Mouse (Mus musculus): ENCODE results near the gene Rab2b. TPM values are rescaled to one million over a fixed set of nuclear protein-coding genes. Genes with fewer than 3 reads are reported as not detected.

Rab2b gene
- polyA plus RNA-seq, 1 experiment from 2014 or later: 24.8 TPM

DNA sequence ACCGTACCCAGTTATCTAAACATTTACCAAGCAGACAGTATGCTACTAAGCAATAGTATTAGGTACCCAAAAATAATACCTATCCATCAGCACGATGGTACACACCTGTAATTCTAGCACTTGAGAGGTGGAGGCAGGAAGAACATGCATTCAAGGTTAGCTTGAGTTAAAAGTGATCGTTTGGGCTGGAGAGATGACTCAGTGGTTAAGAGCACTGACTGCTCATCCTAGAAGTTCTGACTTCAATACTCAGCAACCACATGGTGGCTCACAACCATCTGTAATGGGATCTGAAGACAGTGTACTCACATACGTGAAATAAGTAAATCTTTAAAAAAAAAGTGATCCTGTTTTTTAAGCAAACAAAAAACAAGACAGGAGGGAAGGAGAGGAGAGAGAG, 33.2 kb downstream of the Rab2b start:
- Histone ChIP-seq H3K27me3 (ENCODE audit: control insufficient read depth, insufficient read depth, low read length) (no peaks in the 10 kb centered on the region), H3K4me3 (ENCODE audit: low read depth, low read length) (no peak overlapping the region), H3K4me2 (ENCODE audit: low read depth, severe bottlenecking) (no peak overlapping the region), H3K36me3 (ENCODE audit: control insufficient read depth, insufficient read depth, low read length) (no peaks in the 10 kb centered on the region), H3K27ac (replicated peaks; ENCODE audit: low read depth, low read length) (no peak overlapping the region), H3K9me3 (ENCODE audit: control insufficient read depth, low read length) (no peaks in the 10 kb centered on the region), H3K4me1 (ENCODE audit: control insufficient read depth, insufficient read depth, low read length) (no peaks in the 10 kb centered on the region), H3K9ac (ENCODE audit: low read length) (no peak overlapping the region)
- no peak for DNase-seq (ENCODE audit: low spot score)
- 79% methylated on average over 4 of the region's 4 CpGs for WGBS
- ATAC-seq (ENCODE audit: insufficient number of reproducible peaks, low FRiP score, low TSS enrichment, low read depth): no peak

- H3K9ac ChIP-seq (ENCODE audit: low read length): peak overlapping the region; percentile 71
- H3K9me3 ChIP-seq (ENCODE audit: control insufficient read depth, low read length): no peaks in the 10 kb centered on the region
- peak overlapping the region; percentile 72 for H3K4me2 ChIP-seq (ENCODE audit: low read depth, severe bottlenecking)
- DNase-seq (ENCODE audit: low spot score): no peak
- H3K27me3 ChIP-seq (ENCODE audit: control insufficient read depth, insufficient read depth, low read length): no peaks in the 10 kb centered on the region
- WGBS: 10% methylated on average over 7 of the region's 7 CpGs
- H3K4me1 ChIP-seq (ENCODE audit: control insufficient read depth, insufficient read depth, low read length): no peaks in the 10 kb centered on the region
- no peaks in the 10 kb centered on the region for H3K36me3 ChIP-seq (ENCODE audit: control insufficient read depth, insufficient read depth, low read length)
- H3K27ac ChIP-seq (replicated peaks; ENCODE audit: low read depth, low read length): no peak overlapping the region
- peak overlapping the region; percentile 79 for H3K4me3 ChIP-seq (ENCODE audit: low read depth, low read length)
- ATAC-seq (ENCODE audit: insufficient number of reproducible peaks, low FRiP score, low TSS enrichment, low read depth): peak; percentile 81
Observed at GRCm38 (mm10) chr14:52244690-52245042, 34.7 kb downstream of the Rab2b start.

DNA sequence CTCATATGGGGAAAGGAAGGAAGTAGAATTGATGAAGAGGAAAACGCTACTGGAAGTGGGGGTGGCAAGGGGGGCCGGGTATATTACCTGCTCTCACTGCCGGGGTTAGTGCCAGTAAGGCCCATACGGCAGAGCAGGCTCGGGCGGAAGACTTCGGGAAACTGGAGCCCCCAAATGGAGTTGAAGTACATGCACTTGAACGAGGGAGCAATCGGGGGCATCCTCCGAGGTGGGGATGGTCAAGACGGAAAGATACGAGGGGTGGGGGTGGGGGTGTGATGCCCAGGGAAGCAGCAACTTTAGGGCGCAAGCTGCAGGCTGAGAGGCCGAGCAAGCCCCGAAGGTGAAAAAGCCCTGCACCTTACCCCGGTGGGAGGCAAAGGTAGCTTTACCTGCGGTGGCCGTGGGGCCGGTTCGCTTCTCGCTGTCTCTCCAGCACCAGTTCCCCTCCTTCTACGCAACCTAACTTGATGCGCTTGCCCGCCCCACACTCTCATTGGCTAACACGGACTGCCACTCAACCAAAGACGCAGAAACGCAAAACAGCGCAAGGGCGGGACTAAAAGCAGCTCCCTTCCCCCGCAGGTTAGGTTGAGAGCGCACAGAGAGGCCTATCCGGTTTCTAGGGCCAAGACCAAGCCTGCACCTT, 35.2 kb downstream of the Rab2b start:
- Histone ChIP-seq H3K4me1 (ENCODE audit: control insufficient read depth, insufficient read depth, low read length) (no peaks in the 10 kb centered on the region), H3K4me2 (ENCODE audit: low read depth, severe bottlenecking) (peak overlapping the region; percentile 72), H3K27me3 (ENCODE audit: control insufficient read depth, insufficient read depth, low read length) (no peaks in the 10 kb centered on the region), H3K27ac (replicated peaks; ENCODE audit: low read depth, low read length) (no peak overlapping the region), H3K36me3 (ENCODE audit: control insufficient read depth, insufficient read depth, low read length) (no peaks in the 10 kb centered on the region), H3K4me3 (ENCODE audit: low read depth, low read length) (peak overlapping the region; percentile 79), H3K9ac (ENCODE audit: low read length) (peak overlapping the region; percentile 71), H3K9me3 (ENCODE audit: control insufficient read depth, low read length) (no peaks in the 10 kb centered on the region)
- DNase-seq (ENCODE audit: low spot score) (peak; percentile 99), ATAC-seq (ENCODE audit: insufficient number of reproducible peaks, low FRiP score, low TSS enrichment, low read depth) (peak; percentile 98)
- under 1% methylated on average over 32 of the region's 32 CpGs for WGBS

DNA sequence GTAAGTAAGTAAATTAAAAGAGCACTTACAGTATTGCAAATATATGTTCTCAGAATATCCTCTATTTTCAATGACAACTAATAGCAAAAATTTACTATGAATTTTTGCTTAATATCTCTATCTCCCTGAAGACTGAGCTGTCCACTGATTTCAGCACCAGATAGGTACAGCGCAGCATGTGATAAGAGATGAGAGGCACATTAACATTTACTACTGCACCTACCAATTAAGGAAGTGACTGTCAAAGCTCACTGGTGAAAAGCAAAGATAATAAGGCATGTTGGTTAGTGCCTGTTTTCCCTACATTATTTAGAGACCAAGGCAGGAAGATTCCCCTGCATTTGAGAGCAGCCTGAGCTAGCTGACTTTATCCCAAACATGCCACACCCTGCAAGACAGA, 43.1 kb downstream of the Rab2b start:
- ATAC-seq (ENCODE audit: insufficient number of reproducible peaks, low FRiP score, low TSS enrichment, low read depth): no peak
- H3K9me3 ChIP-seq (ENCODE audit: control insufficient read depth, low read length): no peaks in the 10 kb centered on the region
- no peak overlapping the region for H3K4me3 ChIP-seq (ENCODE audit: low read depth, low read length)
- no peak overlapping the region for H3K27ac ChIP-seq (replicated peaks; ENCODE audit: low read depth, low read length)
- H3K4me2 ChIP-seq (ENCODE audit: low read depth, severe bottlenecking): no peak overlapping the region
- no peak for DNase-seq (ENCODE audit: low spot score)
- no peak overlapping the region for H3K9ac ChIP-seq (ENCODE audit: low read length)
- H3K27me3 ChIP-seq (ENCODE audit: control insufficient read depth, insufficient read depth, low read length): no peaks in the 10 kb centered on the region
- peaks cover 24% of the 10 kb centered on the region for H3K36me3 ChIP-seq (ENCODE audit: control insufficient read depth, insufficient read depth, low read length)
- H3K4me1 ChIP-seq (ENCODE audit: control insufficient read depth, insufficient read depth, low read length): no peaks in the 10 kb centered on the region
- 96% methylated on average over 1 of the region's 1 CpGs for WGBS

DNA sequence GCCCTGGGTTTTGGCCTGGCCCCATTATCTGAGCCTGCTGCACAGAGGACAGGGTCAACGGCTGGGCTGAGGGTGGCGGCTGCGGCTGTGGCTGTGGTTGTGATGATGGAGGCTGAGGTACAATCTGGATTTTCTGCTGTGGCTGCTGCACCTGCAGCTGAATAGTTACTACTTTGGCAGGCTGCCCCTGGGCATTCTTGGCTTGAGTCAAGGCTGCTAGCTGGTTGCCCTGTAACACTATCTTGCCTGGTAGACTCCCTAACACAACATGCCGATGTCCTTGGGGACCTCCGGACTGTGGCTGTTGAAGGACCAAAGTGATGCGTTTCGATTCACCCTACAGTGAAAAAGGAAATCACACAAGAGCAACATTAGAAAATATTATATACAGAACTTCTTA, 44.2 kb downstream of the Rab2b start:
- Histone ChIP-seq H3K36me3 (ENCODE audit: control insufficient read depth, insufficient read depth, low read length) (peaks cover 27% of the 10 kb centered on the region), H3K4me2 (ENCODE audit: low read depth, severe bottlenecking) (no peak overlapping the region), H3K9me3 (ENCODE audit: control insufficient read depth, low read length) (no peaks in the 10 kb centered on the region), H3K27ac (replicated peaks; ENCODE audit: low read depth, low read length) (no peak overlapping the region), H3K4me1 (ENCODE audit: control insufficient read depth, insufficient read depth, low read length) (no peaks in the 10 kb centered on the region), H3K27me3 (ENCODE audit: control insufficient read depth, insufficient read depth, low read length) (no peaks in the 10 kb centered on the region), H3K9ac (ENCODE audit: low read length) (no peak overlapping the region), H3K4me3 (ENCODE audit: low read depth, low read length) (no peak overlapping the region)
- no peak for DNase-seq (ENCODE audit: low spot score)
- 96% methylated on average over 7 of the region's 7 CpGs for WGBS
- no peak for ATAC-seq (ENCODE audit: insufficient number of reproducible peaks, low FRiP score, low TSS enrichment, low read depth)

DNA sequence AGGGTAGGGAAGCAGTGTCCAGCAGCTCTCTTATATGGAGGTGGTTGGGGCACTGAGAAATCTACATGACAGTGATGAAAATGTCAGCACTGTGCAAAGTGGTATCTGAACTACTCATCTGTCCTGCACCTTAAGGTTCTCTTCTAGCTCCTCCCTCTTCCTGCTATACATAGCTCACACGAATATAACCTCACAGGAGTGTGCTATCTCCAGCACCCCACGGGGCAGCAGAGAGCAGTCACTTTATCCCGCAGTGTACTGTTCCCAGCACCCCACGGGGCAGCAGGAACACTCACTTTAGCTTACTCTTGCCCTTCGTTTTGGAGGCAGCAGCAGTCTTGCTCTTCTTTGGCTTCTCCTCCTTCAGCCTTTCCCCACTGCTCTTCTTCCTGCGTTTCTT, 47.1 kb downstream of the Rab2b start:
- WGBS: 92% methylated on average over 6 of the region's 6 CpGs
- Histone ChIP-seq H3K27me3 (ENCODE audit: control insufficient read depth, insufficient read depth, low read length) (no peaks in the 10 kb centered on the region), H3K27ac (replicated peaks; ENCODE audit: low read depth, low read length) (no peak overlapping the region), H3K9me3 (ENCODE audit: control insufficient read depth, low read length) (no peaks in the 10 kb centered on the region), H3K36me3 (ENCODE audit: control insufficient read depth, insufficient read depth, low read length) (peaks cover 30% of the 10 kb centered on the region), H3K9ac (ENCODE audit: low read length) (no peak overlapping the region), H3K4me2 (ENCODE audit: low read depth, severe bottlenecking) (no peak overlapping the region), H3K4me3 (ENCODE audit: low read depth, low read length) (no peak overlapping the region), H3K4me1 (ENCODE audit: control insufficient read depth, insufficient read depth, low read length) (no peaks in the 10 kb centered on the region)
- DNase-seq (ENCODE audit: low spot score) (no peak), ATAC-seq (ENCODE audit: insufficient number of reproducible peaks, low FRiP score, low TSS enrichment, low read depth) (no peak)

GRCm38 (mm10) chr14:52225972-52226371, 53.4 kb downstream of the Rab2b start:
- 96% methylated on average over 2 of the region's 2 CpGs for WGBS
- ATAC-seq (ENCODE audit: insufficient number of reproducible peaks, low FRiP score, low TSS enrichment, low read depth): no peak
- H3K36me3 ChIP-seq (ENCODE audit: control insufficient read depth, insufficient read depth, low read length): peaks cover 16% of the 10 kb centered on the region; the same call in 1 of the 2 replicates

GRCm38 (mm10) chr14:52217261-52217660, 62.1 kb downstream of the Rab2b start:
- DNase-seq (ENCODE audit: low spot score): no peak
- no peak for ATAC-seq (ENCODE audit: insufficient number of reproducible peaks, low FRiP score, low TSS enrichment, low read depth)
- no peaks in the 10 kb centered on the region for H3K4me1 ChIP-seq (ENCODE audit: control insufficient read depth, insufficient read depth, low read length)
- H3K27ac ChIP-seq (replicated peaks; ENCODE audit: low read depth, low read length): no peak overlapping the region
- H3K4me3 ChIP-seq (ENCODE audit: low read depth, low read length): no peak overlapping the region
- no peaks in the 10 kb centered on the region for H3K27me3 ChIP-seq (ENCODE audit: control insufficient read depth, insufficient read depth, low read length)
- WGBS: 95% methylated on average over 5 of the region's 5 CpGs
- H3K4me2 ChIP-seq (ENCODE audit: low read depth, severe bottlenecking): no peak overlapping the region
- peaks cover 24% of the 10 kb centered on the region for H3K36me3 ChIP-seq (ENCODE audit: control insufficient read depth, insufficient read depth, low read length)
- H3K9me3 ChIP-seq (ENCODE audit: control insufficient read depth, low read length): no peaks in the 10 kb centered on the region
- no peak overlapping the region for H3K9ac ChIP-seq (ENCODE audit: low read length)

More at GRCm38 (mm10) chr14:52225972-52226371, 53.4 kb downstream of the Rab2b start:
- Histone ChIP-seq H3K4me1 (ENCODE audit: control insufficient read depth, insufficient read depth, low read length) (no peaks in the 10 kb centered on the region), H3K9me3 (ENCODE audit: control insufficient read depth, low read length) (no peaks in the 10 kb centered on the region), H3K27ac (replicated peaks; ENCODE audit: low read depth, low read length) (no peak overlapping the region), H3K4me2 (ENCODE audit: low read depth, severe bottlenecking) (no peak overlapping the region), H3K4me3 (ENCODE audit: low read depth, low read length) (no peak overlapping the region), H3K27me3 (ENCODE audit: control insufficient read depth, insufficient read depth, low read length) (no peaks in the 10 kb centered on the region), H3K9ac (ENCODE audit: low read length) (no peak overlapping the region)
- no peak for DNase-seq (ENCODE audit: low spot score)
